Mouse (Mus musculus) embryonic facial prominence, embryonic 13.5 days (tissue): ENCODE results near the gene Ube2c. TPM values are rescaled to one million over a fixed set of nuclear protein-coding genes. Genes with fewer than 3 reads are reported as not detected.

Source experiments
- polyA plus RNA-seq: library from polyadenylated mRNA; unstranded; fragments of >200 nt; fragmentation: Nextera tagmentation; extraction: Ambion mirVana; gene quantifications from 2 replicates; pipeline ENCODE4 v1.2.1, GENCODE M21; 2015

Ube2c gene
- polyA plus RNA-seq, 1 experiment from 2014 or later = 448 TPM

Other genes starting within 250 kb of the Ube2c start
- 46.5 and 53.4 TPM in 2 replicates for gene Wfdc2, start 207.5 kb upstream of the Ube2c start, polyA plus RNA-seq
- gene Spint3, start 196.4 kb upstream of the Ube2c start, polyA plus RNA-seq = not detected in 2 replicates
- gene Wfdc6a, start 184.5 kb upstream of the Ube2c start, polyA plus RNA-seq = 0.80 TPM in 1 of 2 replicates, not detected in the other
- gene Eppin, start 176.3 kb upstream of the Ube2c start, polyA plus RNA-seq = not detected in 2 replicates
- gene Wfdc6b, start 156.4 kb upstream of the Ube2c start, polyA plus RNA-seq = not detected in 2 replicates
- not detected in 2 replicates for gene Wfdc8, start 156.3 kb upstream of the Ube2c start, polyA plus RNA-seq
- not detected in 2 replicates for gene Wfdc16, start 131.1 kb upstream of the Ube2c start, polyA plus RNA-seq
- gene Wfdc10, start 113.9 kb upstream of the Ube2c start, polyA plus RNA-seq = 0.89 TPM in 1 of 2 replicates, not detected in the other
- not detected in 2 replicates for gene Wfdc9, start 113.3 kb upstream of the Ube2c start, polyA plus RNA-seq
- not detected in 2 replicates for gene Wfdc11, start 95.8 kb upstream of the Ube2c start, polyA plus RNA-seq
- not detected in 2 replicates for gene Wfdc13, start 84.8 kb upstream of the Ube2c start, polyA plus RNA-seq
- not detected in 2 replicates for gene Spint4, start 71.4 kb upstream of the Ube2c start, polyA plus RNA-seq
- not detected in 2 replicates for gene Spint5, start 54.6 kb upstream of the Ube2c start, polyA plus RNA-seq
- gene Wfdc3, start 24.0 kb upstream of the Ube2c start, polyA plus RNA-seq = 0.58 and 0.93 TPM in 2 replicates
- gene Dnttip1, start 23.9 kb upstream of the Ube2c start, polyA plus RNA-seq = 79.6 and 83.1 TPM in 2 replicates
- gene Tnnc2, start 10.1 kb downstream of the Ube2c start, polyA plus RNA-seq = 16.7 and 17.2 TPM in 2 replicates
- gene Snx21, start 15.9 kb downstream of the Ube2c start, polyA plus RNA-seq = 23.4 and 25.0 TPM in 2 replicates
- gene Acot8, start 35.0 kb downstream of the Ube2c start, polyA plus RNA-seq = 18.4 and 19.5 TPM in 2 replicates
- gene Zswim3, start 35.2 kb downstream of the Ube2c start, polyA plus RNA-seq = 7.0 and 7.9 TPM in 2 replicates
- gene Zswim1, start 52.8 kb downstream of the Ube2c start, polyA plus RNA-seq = 17.7 and 20.3 TPM in 2 replicates
- gene Spata25, start 58.6 kb downstream of the Ube2c start, polyA plus RNA-seq = not detected in 2 replicates
- gene Ctsa, start 63.0 kb downstream of the Ube2c start, polyA plus RNA-seq = 129 and 139 TPM in 2 replicates
- gene Neurl2, start 63.6 kb downstream of the Ube2c start, polyA plus RNA-seq = 8.4 and 9.0 TPM in 2 replicates
- gene Pltp, start 87.8 kb downstream of the Ube2c start, polyA plus RNA-seq = 67.4 and 69.8 TPM in 2 replicates
- 78.4 and 78.8 TPM in 2 replicates for gene Pcif1, start 109.4 kb downstream of the Ube2c start, polyA plus RNA-seq
- 15.5 and 16.1 TPM in 2 replicates for gene Zfp335, start 141.9 kb downstream of the Ube2c start, polyA plus RNA-seq
- 16.6 and 23.8 TPM in 2 replicates for gene Mmp9, start 170.9 kb downstream of the Ube2c start, polyA plus RNA-seq
- 1.0 and 2.9 TPM in 2 replicates for gene Slc12a5, start 190.9 kb downstream of the Ube2c start, polyA plus RNA-seq